Mouse (Mus musculus) brain, embryonic 14.5 days (tissue): ENCODE measurements around the gene Cdc42ep1.

Source experiments
- CTCF ChIP-seq: fragments of 200-500 bp; IDR thresholded peaks from 2 replicates; pipeline ENCODE4 v1.5.1; 2012; ENCODE audit warnings: inconsistent platforms, mild to moderate bottlenecking, moderate library complexity, borderline replicate concordance; ENCODE audit not compliant: insufficient read depth, insufficient read length; ENCODE audit errors: extremely low read depth
- POLR2A ChIP-seq: fragments of 200-500 bp; IDR thresholded peaks from 2 replicates; pipeline ENCODE4 v1.6.1; 2012; ENCODE audit warnings: mild to moderate bottlenecking, inconsistent platforms, borderline replicate concordance; ENCODE audit not compliant: poor library complexity, insufficient read depth, insufficient read length, severe bottlenecking; ENCODE audit errors: extremely low read depth

DNA sequence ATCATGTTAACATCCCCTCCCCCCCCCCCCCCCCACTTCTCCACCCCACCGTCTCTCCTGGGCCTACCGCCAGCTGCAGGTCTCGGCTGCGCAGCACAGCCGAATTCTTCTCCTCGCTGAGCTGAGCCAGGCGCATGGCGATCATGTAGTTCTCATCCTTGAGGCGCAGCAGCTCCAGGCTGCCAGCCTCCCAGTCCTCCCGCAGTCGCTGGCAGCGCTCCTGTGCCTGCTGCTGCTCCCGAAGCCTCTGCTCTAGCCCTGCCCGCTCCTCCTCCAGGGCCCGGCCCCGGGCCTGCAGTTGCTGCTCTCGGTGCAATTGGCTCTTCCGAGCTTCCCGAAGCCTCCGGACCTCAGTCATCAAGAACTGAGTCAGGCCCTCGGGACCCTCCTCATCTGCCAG lies 43.4 kb upstream of the Cdc42ep1 start:
- TF ChIP-seq POLR2A (no peak), CTCF (no peak)
